Mouse (Mus musculus) kidney, embryonic 14.5 days (tissue): Measurements from ENCODE around the gene Slco1a6. TPM values are rescaled to one million over a fixed set of nuclear protein-coding genes. Genes with fewer than 3 reads are reported as not detected.
"Not testable (repeated sequence)": the region's sequence is repeated elsewhere in the genome, so short reads cannot be mapped to it uniquely, and the experiment has no call there.

Experiments used
- ATAC-seq: fragments of 200-750 bp; cut with Nextera tagmentation; 2 replicates; pipeline ENCODE4 v1.8.0; 2017; ENCODE audit warnings: moderate number of reproducible peaks, mild to moderate bottlenecking, moderate TSS enrichment, moderate library complexity; ENCODE audit not compliant: low FRiP score, low TSS enrichment
- H3K27ac ChIP-seq: fragments of 300-500 bp; sonication (generic); 2 replicates; pipeline ENCODE4 v1.5.1; 2014; ENCODE audit warnings: low read depth, mild to moderate bottlenecking, low read length, moderate library complexity, mixed read lengths
- H3K27me3 ChIP-seq: fragments of 300-500 bp; sonication (generic); 2 replicates; pipeline ENCODE4 v1.6.1; 2014; ENCODE audit warnings: mild to moderate bottlenecking, low read length; ENCODE audit not compliant: control insufficient read depth, insufficient read depth
- H3K36me3 ChIP-seq: fragments of 300-500 bp; sonication (generic); 2 replicates; pipeline ENCODE4 v1.6.1; 2014; ENCODE audit warnings: low read length, mixed read lengths; ENCODE audit not compliant: control insufficient read depth, insufficient read depth
- H3K4me1 ChIP-seq: fragments of 300-500 bp; sonication (generic); 2 replicates; pipeline ENCODE4 v1.6.1; 2014; ENCODE audit warnings: low read length, mixed read lengths; ENCODE audit not compliant: control insufficient read depth, insufficient read depth
- H3K4me2 ChIP-seq: fragments of 300-500 bp; sonication (generic); replicated peaks from 2 replicates; pipeline ENCODE4 v1.6.1; 2014; ENCODE audit warnings: low read depth, mild to moderate bottlenecking, low read length
- H3K4me3 ChIP-seq: fragments of 300-500 bp; sonication (generic); 2 replicates; pipeline ENCODE4 v1.5.1; 2014; ENCODE audit warnings: mild to moderate bottlenecking, low read length
- H3K9ac ChIP-seq: fragments of 300-500 bp; sonication (generic); 2 replicates; pipeline ENCODE4 v1.6.1; 2014; ENCODE audit warnings: low read depth, mild to moderate bottlenecking, low read length, moderate library complexity
- H3K9me3 ChIP-seq: fragments of 300-500 bp; sonication (generic); 2 replicates; pipeline ENCODE4 v1.6.1; 2016; ENCODE audit warnings: low read length; ENCODE audit not compliant: control insufficient read depth
- WGBS: fragments of 180-500 bp; shearing (Covaris S2); extraction: QIAGEN DNeasy Blood & Tissue Kit; methylation state at CpG from one replicate; pipeline ENCODE4 v1.1.7; 2014; 5-methylcytosine and 5-hydroxymethylcytosine counted together
- polyA plus RNA-seq: library from polyadenylated mRNA; unstranded; fragments of >200 nt; fragmentation: Nextera tagmentation; extraction: Ambion mirVana; gene quantifications from 2 replicates; pipeline ENCODE4 v1.2.1, GENCODE M21; 2014

Slco1a6 gene
- polyA plus RNA-seq, 1 experiment from 2014 or later = 1.3 TPM

DNA sequence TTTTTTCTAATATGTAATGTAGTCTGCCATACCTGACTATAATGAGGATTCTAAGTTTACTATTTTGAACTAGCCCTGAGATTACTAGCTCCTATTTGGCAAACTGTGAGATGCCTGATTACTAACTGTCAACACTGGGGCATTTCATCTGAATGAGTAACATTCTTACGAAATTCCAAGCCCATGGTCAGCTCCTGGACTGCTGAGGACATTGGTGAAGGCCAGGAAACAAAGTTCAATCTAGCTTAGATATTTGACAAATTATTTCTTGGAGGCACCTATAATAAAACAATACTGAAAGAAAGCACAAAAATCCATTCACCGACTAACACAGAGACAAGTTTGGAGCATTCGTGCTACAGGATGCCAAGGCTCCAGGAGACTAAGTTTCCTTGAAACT is 150.0 kb downstream of the Slco1a6 start:
- H3K9ac ChIP-seq, H3K9me3 ChIP-seq, H3K36me3 ChIP-seq, H3K4me2 ChIP-seq, ATAC-seq, H3K27me3 ChIP-seq, H3K4me3 ChIP-seq, H3K27ac ChIP-seq, H3K4me1 ChIP-seq: not testable (repeated sequence)
- WGBS = 90% methylated on average over 3 of the region's 3 CpGs

GRCm38 (mm10) chr6:142047689-142048088 is 160.6 kb downstream of the Slco1a6 start:
- no peaks in the 10 kb centered on the region for H3K4me1 ChIP-seq
- no peak overlapping the region for H3K27ac ChIP-seq
- H3K9me3 ChIP-seq = no peaks in the 10 kb centered on the region
- H3K9ac ChIP-seq = no peak overlapping the region
- 88% methylated on average over 1 of the region's 1 CpGs for WGBS
- H3K4me2 ChIP-seq = no peak overlapping the region
- no peaks in the 10 kb centered on the region for H3K36me3 ChIP-seq
- no peak overlapping the region for H3K4me3 ChIP-seq
- H3K27me3 ChIP-seq = no peaks in the 10 kb centered on the region
- ATAC-seq = no peak

DNA sequence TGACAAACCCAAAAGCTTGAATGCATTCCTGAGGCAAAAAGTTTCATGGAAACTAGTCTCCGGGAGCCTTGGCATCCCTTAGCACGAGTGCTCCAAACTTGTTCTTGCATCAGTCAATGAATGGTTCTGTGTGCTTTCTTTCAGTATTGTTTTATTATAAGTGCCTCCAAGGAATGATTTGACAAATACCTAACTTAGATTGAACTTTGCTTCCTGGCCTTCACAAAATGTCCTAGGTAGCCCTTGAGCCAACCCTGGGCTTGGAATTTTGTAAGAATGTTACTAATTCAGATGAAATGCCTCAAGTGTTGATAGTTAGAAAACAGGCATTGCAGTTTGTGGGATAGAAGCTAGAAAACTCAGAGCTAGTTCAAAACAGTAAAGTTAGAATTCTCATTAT is 162.6 kb downstream of the Slco1a6 start:
- no peak overlapping the region for H3K4me2 ChIP-seq
- no peaks in the 10 kb centered on the region for H3K36me3 ChIP-seq
- 89% methylated on average over 2 of the region's 2 CpGs for WGBS
- no peak overlapping the region for H3K4me3 ChIP-seq
- no peaks in the 10 kb centered on the region for H3K9me3 ChIP-seq
- no peak overlapping the region for H3K9ac ChIP-seq
- H3K4me1 ChIP-seq = no peaks in the 10 kb centered on the region
- no peak for ATAC-seq
- no peak overlapping the region for H3K27ac ChIP-seq
- no peaks in the 10 kb centered on the region for H3K27me3 ChIP-seq

DNA sequence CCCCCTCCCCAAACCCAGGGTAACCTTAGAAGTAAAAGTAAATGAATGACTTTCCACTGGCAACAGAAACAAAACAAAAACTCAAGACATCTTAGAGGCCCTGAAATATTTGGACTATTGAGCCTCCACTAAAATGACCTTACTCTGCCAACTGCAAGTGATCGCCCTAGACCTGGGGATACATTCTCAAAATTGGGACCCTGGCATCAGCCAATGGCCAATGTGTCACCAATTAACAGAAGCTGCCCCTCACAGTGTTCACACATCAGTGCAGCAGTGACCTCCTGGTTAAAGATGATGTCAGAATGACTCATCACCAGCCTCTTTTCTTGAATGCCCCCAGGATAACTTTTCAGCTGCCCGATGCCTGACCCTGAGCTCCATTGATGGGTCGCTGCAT is 166.4 kb downstream of the Slco1a6 start:
- Histone ChIP-seq H3K4me1 (no peaks in the 10 kb centered on the region), H3K9me3 (no peaks in the 10 kb centered on the region), H3K36me3 (no peaks in the 10 kb centered on the region), H3K4me2 (no peak overlapping the region), H3K27ac (no peak overlapping the region), H3K4me3 (no peak overlapping the region), H3K27me3 (no peaks in the 10 kb centered on the region), H3K9ac (no peak overlapping the region)
- no peak for ATAC-seq
- WGBS = 92% methylated on average over 3 of the region's 3 CpGs

GRCm38 (mm10) chr6:142040306-142041175 is 167.8 kb downstream of the Slco1a6 start:
- 39% methylated on average over 16 of the region's 16 CpGs for WGBS
- Histone ChIP-seq H3K4me1 (no peaks in the 10 kb centered on the region), H3K4me3 (no peak overlapping the region), H3K27ac (no peak overlapping the region), H3K9me3 (no peaks in the 10 kb centered on the region), H3K27me3 (no peaks in the 10 kb centered on the region), H3K36me3 (no peaks in the 10 kb centered on the region), H3K9ac (no peak overlapping the region), H3K4me2 (no peak overlapping the region)
- peak; percentile 88 for ATAC-seq

DNA sequence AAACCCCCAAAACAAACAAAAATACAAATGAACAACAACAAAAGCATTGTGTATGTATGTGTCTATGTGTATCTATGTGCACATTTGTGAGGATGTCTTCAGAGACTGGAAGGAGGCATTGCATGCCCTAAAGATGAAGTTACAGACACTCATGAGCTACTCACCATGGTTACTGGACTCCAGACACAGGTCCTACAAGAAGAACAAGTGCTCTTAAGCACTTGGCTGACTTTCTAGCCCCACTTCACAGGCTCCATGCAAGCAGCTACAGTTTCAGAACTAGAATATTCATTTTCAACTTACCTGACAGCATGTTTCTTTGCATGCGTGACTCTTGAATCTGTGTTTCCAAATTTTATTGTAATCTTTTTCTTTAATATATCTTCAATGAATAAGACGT is 172.6 kb downstream of the Slco1a6 start:
- Histone ChIP-seq H3K27me3 (no peaks in the 10 kb centered on the region), H3K36me3 (no peaks in the 10 kb centered on the region), H3K4me2 (no peak overlapping the region), H3K9me3 (no peaks in the 10 kb centered on the region), H3K27ac (no peak overlapping the region), H3K9ac (no peak overlapping the region), H3K4me3 (no peak overlapping the region), H3K4me1 (no peaks in the 10 kb centered on the region)
- 84% methylated on average over 2 of the region's 2 CpGs for WGBS
- ATAC-seq = no peak

Other genes with a start within 250 kb of the Slco1a6 start
- not detected in 2 replicates for gene Gm6614, start 197.1 kb downstream of the Slco1a6 start, polyA plus RNA-seq
- gene Iapp, start 89.9 kb upstream of the Slco1a6 start, polyA plus RNA-seq = not detected in 2 replicates
- 0.12 TPM in 1 of 2 replicates, not detected in the other for gene Slco1a5, start 114.5 kb upstream of the Slco1a6 start, polyA plus RNA-seq
- 17.3 and 19.6 TPM in 2 replicates for gene Pyroxd1, start 137.1 kb upstream of the Slco1a6 start, polyA plus RNA-seq
- gene Recql, start 178.6 kb upstream of the Slco1a6 start, polyA plus RNA-seq = 18.3 and 30.8 TPM in 2 replicates
- gene Golt1b, start 178.7 kb upstream of the Slco1a6 start, polyA plus RNA-seq = 110 and 122 TPM in 2 replicates
- 0.43 and 0.95 TPM in 2 replicates for gene Spx, start 204.9 kb upstream of the Slco1a6 start, polyA plus RNA-seq